Mouse (Mus musculus) thymus, adult 2 months (tissue): ENCODE data around the gene Krt24.

Experiments used
- CTCF ChIP-seq: fragments of 200-500 bp; IDR thresholded peaks from 2 replicates; pipeline ENCODE4 v1.5.1; 2012; ENCODE audit warnings: mild to moderate bottlenecking, control low read depth, low read length, moderate library complexity, borderline replicate concordance; ENCODE audit not compliant: control insufficient read depth, poor library complexity, insufficient read depth; ENCODE audit errors: extremely low read depth
- POLR2A ChIP-seq: fragments of 200-500 bp; IDR thresholded peaks from 2 replicates; pipeline ENCODE4 v1.6.1; 2012; ENCODE audit warnings: mild to moderate bottlenecking, low read length, control low read depth, moderate library complexity; ENCODE audit not compliant: control insufficient read depth, poor library complexity, insufficient read depth; ENCODE audit errors: extremely low read depth

DNA sequence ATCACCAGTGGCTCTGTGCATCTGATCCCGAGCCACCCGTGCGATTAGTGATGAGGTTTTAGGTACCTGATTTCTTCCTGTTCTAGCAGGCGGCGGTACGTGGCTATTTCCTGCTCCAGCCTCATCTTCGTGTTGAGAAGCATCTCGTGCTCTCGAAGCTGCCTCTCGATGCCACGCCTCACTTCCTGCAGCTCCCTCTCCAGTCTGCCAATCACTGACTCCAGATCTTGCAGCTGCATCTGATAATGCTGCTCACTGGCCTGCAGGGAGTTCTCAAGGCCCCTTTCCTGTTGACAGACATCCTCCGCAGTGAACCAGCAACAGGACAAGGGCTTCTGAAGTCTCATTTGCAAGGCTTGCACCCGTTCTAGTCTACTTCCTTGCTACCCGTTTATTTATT lies 46.6 kb downstream of the Krt24 start:
- TF ChIP-seq POLR2A (no peak), CTCF (no peak)
